Mouse (Mus musculus): ENCODE data around the gene Nubp1. TPM values are rescaled to one million over a fixed set of nuclear protein-coding genes. Genes with fewer than 3 reads are reported as not detected.

Nubp1 gene
- 10 to 100 TPM; 14.0 to 16.8 TPM for total RNA-seq (2021)

- DNase-seq (ENCODE audit: extremely low spot score in 1 of 2, low spot score in 2 of 2), result peak; percentile 89 to 95
- intact Hi-C loops (cut with DNase I), result loop anchor here (5.0 kb wide), 1 partner anchor 335 kb away; no protein-coding TSS in a partner anchor
These were observed at the start of gene Nubp1 for GRCm38 (mm10) chr16:10411764-10412746. TSS of gene Nubp1 (plus strand) at chr16:10411948.

DNA sequence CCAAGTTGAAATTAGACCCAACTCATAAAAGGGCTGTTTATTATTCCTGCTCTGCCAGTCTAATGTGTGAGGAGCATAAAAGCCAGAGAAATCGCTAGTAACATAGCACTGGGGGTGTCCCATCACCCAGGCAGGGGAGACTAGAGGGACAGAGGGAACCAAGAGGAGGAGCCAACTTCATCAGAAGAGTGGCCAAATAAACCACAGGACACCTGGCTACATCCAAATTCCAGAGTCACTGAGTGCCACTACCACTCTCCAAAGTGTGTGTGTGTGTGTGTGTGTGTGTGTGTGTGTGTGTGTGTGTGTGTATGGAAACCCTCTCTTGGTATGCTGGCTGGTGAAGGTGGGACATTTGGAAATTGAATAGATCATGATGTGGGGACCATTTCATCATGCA lies 48.7 kb upstream of the Nubp1 start:
- DNase-seq (ENCODE audit: extremely low spot score in 1 of 2, low spot score in 2 of 2), result no peak
- intact Hi-C loops (cut with DNase I), result no loop called here

DNA sequence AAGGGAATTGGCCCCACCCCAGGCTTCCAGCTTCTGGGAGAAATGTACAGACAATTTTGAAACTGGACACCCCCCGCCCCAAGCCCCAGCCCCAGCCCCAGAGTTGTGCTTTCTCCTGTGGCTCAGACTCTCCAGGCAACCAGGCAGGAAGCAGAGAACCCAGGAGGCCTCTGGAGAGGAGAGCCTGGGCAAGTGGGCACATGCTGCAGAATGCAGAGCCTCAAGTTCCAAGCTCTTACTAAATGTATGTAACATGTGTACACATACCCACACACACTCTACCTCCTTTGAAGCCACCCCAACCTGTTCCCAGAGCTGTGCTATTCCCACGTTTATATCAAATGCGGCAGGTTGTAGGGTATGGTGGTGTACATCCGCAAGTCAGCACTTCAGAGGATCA lies 46.0 kb upstream of the Nubp1 start:
- no peak for DNase-seq (ENCODE audit: extremely low spot score in 1 of 2, low spot score in 2 of 2)
- intact Hi-C loops (cut with DNase I), result no loop called here

- DNase-seq (ENCODE audit: extremely low spot score in 1 of 2, low spot score in 2 of 2), result peak; percentile 64 to 68
- intact Hi-C loops (cut with DNase I), result no loop called here
These were observed 45.2 kb upstream of the Nubp1 start for GRCm38 (mm10) chr16:10366240-10367217.

DNA sequence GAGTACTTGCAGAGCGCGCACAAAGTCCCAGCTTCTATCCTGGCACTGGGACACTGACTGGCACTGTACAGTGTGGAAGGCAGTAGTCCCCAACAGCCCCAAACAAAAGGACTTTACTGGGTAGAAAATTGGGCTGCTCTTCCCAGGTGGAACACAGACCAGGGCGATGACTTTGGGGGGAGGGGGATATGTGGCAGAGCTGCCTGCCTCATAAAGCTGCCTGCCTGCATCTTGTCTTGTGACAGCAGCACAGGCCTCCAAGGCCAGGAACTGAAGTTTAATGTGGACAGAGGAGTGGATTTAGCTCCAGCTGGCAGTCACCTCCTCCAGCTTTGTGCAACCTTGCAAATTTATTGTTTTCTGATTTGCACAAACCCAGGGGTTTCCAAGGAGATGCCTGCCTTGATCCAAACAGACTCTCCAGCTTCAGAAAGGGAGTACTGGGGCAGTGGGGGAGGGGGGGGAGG lies 42.2 kb upstream of the Nubp1 start:
- intact Hi-C loops (cut with DNase I), result no loop called here

DNA sequence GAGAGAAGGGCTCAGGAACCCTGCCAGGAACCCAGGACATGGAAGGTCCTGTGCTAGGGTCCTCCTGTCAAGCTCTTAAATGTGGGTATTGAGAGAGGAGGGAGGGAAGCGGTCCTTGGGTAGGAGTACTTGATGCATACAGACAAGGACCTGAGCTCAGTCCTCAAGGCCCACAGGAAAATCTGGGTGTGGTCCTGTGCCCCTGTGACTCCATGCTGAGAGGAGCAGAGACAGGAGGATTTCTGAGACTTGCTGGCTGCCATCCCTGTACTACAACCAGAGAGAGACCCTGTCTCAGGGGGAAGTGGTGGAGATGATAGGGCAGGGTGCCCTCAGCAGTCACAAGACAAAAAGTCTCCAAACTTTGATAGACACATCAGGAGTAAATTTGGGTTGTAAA lies 41.8 kb upstream of the Nubp1 start:
- intact Hi-C loops (cut with DNase I), result no loop called here
- DNase-seq (ENCODE audit: extremely low spot score in 1 of 2, low spot score in 2 of 2), result no peak

More for the DNA sequence above, 42.2 kb upstream of the Nubp1 start:
- peak in 1 of 2 experiments; percentile 50 for DNase-seq (ENCODE audit: extremely low spot score in 1 of 2, low spot score in 2 of 2)

GRCm38 (mm10) chr16:10372372-10372771 lies 39.4 kb upstream of the Nubp1 start:
- intact Hi-C loops (cut with DNase I), result no loop called here
- no peak for DNase-seq (ENCODE audit: extremely low spot score in 1 of 2, low spot score in 2 of 2)

DNA sequence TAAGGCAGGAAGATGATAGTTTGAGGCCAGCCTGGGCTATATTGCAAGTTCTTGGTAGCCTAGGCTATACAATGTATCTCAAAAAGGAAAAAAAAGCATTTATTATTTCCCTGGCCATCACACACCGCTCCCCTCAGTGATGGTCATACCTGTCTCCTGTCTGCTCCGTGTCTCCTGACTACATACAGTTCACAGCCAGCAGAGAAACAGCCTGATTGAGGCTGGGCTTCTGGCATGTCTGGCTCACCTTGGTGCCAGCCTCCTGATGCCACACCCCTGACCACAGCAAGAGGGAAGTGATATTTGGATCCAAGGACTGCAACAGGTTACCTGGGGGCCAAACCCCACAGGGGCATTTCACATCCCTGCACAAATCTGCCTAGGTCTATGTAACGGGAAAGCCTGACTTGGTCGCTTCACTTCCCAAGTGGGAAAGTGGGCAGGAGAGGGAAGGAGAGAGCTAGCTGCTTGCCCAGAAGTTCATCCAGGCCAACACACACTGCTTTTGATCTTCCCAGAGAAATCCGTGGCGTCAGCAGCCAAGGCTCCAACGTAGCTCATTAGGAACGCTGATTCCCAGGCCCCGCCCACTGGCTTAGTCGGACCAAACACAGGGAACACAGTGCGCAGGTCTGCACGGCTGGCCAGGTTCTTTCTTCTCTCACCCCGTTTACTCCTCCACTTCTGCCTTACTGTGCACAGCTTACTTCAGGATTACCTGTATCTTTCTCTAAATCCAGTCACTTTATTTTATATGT lies 37.3 kb upstream of the Nubp1 start:
- DNase-seq (ENCODE audit: extremely low spot score in 1 of 2, low spot score in 2 of 2), result peak; percentile 17 to 68
- intact Hi-C loops (cut with DNase I), result no loop called here

DNA sequence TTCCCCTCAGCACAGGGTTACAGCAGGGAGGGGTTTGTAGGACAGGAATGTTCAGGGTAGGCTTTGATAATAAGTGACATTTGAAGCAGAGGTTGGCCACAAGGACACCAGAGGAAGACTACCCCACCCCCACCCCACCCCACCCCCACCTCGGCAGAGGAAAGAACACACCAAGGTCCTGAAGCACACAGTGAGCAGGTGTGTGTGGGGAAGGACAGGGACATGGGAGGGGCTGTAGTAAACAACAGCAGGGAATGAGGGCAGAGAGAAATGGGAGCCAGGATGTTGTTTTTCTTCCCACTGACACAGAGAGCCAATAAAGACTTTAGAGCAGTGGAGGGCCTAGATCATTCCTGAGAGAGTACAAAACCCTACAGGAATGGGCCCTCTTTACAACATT lies 34.5 kb upstream of the Nubp1 start:
- intact Hi-C loops (cut with DNase I), result no loop called here
- no peak for DNase-seq (ENCODE audit: extremely low spot score in 1 of 2, low spot score in 2 of 2)

- DNase-seq (ENCODE audit: extremely low spot score in 1 of 2, low spot score in 2 of 2), result no peak
These were observed 32.2 kb upstream of the Nubp1 start for GRCm38 (mm10) chr16:10379531-10379930.

GRCm38 (mm10) chr16:10384060-10384497 lies 27.7 kb upstream of the Nubp1 start:
- no peak for DNase-seq (ENCODE audit: extremely low spot score in 1 of 2, low spot score in 2 of 2)

More at GRCm38 (mm10) chr16:10379531-10379930, 32.2 kb upstream of the Nubp1 start:
- intact Hi-C loops (cut with DNase I), result no loop called here

GRCm38 (mm10) chr16:10384544-10384943 lies 27.2 kb upstream of the Nubp1 start:
- intact Hi-C loops (cut with DNase I), result no loop called here
- no peak for DNase-seq (ENCODE audit: extremely low spot score in 1 of 2, low spot score in 2 of 2)

More at GRCm38 (mm10) chr16:10384060-10384497, 27.7 kb upstream of the Nubp1 start:
- intact Hi-C loops (cut with DNase I), result no loop called here

- DNase-seq (ENCODE audit: extremely low spot score in 1 of 2, low spot score in 2 of 2), result no peak
- intact Hi-C loops (cut with DNase I), result no loop called here
These were observed 26.5 kb upstream of the Nubp1 start for GRCm38 (mm10) chr16:10385261-10385660.

DNA sequence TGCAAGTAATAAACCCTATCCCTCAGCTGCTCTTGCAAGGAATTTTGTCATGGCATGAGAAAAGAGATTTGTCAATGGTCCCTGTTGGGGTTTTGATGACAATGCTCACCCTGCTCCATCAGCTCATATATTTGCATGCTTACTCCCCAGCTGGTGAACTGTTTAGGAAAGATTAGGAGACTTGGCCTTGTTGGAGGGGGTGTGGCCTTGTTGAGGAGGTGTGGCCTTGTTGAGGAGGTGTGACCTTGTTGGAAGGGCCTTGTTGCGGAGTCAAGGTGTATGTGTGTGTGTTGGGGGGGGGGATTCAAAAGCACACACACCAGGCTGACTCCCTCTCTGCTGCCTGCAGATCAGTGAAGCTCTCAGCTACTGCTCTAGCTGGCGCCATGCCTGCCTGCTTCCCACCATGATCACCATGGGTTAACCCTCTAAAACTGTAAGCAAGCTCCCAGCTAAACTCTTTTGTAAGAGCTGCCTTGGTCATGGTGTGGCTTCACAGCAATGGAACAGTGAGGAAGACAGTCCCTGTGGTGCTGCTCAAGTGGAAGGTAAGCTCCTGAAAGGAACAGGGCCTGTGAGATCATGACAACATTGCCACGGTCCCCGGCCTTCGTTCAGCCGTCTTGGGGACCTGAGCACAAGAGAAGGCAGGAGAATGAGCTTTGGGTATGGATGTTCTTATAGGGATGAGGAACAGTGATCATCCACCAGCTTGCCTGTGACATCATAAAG lies 22.9 kb upstream of the Nubp1 start:
- intact Hi-C loops (cut with DNase I), result no loop called here
- DNase-seq (ENCODE audit: extremely low spot score in 1 of 2, low spot score in 2 of 2), result peak in 1 of 2 experiments; percentile 12

- DNase-seq (ENCODE audit: extremely low spot score in 1 of 2, low spot score in 2 of 2), result peak in 1 of 2 experiments; percentile 6
- intact Hi-C loops (cut with DNase I), result loop anchor here (10.0 kb wide), 1 partner anchor 1508 kb away; no protein-coding TSS in a partner anchor
These were observed 19.2 kb upstream of the Nubp1 start for GRCm38 (mm10) chr16:10392587-10392986.

GRCm38 (mm10) chr16:10394699-10395540 lies 16.8 kb upstream of the Nubp1 start, which contains the start of gene Tekt5:
TSS of gene Tekt5 (minus strand) at chr16:10395490.
- DNase-seq (ENCODE audit: extremely low spot score in 1 of 2, low spot score in 2 of 2), result peak in 1 of 2 experiments; percentile 59
- intact Hi-C loops (cut with DNase I), result loop anchor here (5.0 to 10.0 kb wide), 4 partner anchors 113 to 1510 kb away; no protein-coding TSS in a partner anchor
